Mouse (Mus musculus): ENCODE results near the gene Lrrc26. TPM values are rescaled to one million over a fixed set of nuclear protein-coding genes. Genes with fewer than 3 reads are reported as not detected.

The Lrrc26 gene
- polyA plus RNA-seq, 1 experiment from 2014 or later: 34.9 TPM

- H3K36me3 ChIP-seq (ENCODE audit: control insufficient read depth, insufficient read depth, low read length): no peaks in the 10 kb centered on the region
- peak overlapping the region; percentile 84 for H3K4me3 ChIP-seq (ENCODE audit: low read depth, low read length)
- H3K9ac ChIP-seq (ENCODE audit: low read length): peak overlapping the region; percentile 83
- TF ChIP-seq EP300 (optimal IDR thresholded peaks at IDR 0.05) (no peak), CTCF (IDR thresholded peaks at IDR 0.05; ENCODE audit: low read depth) (peak; percentile 20; the same call in 1 of the 2 replicates)
- no peaks in the 10 kb centered on the region for H3K9me3 ChIP-seq (ENCODE audit: control insufficient read depth, low read length)
- DNase-seq (ENCODE audit: low spot score): peak; percentile 60
- under 1% methylated on average over 70 of the region's 82 CpGs for WGBS
- ATAC-seq (ENCODE audit: low FRiP score, low TSS enrichment): no peak
- peak overlapping the region; percentile 98 for H3K4me2 ChIP-seq (replicated peaks; ENCODE audit: low read depth)
- peaks cover 6% of the 10 kb centered on the region for H3K4me1 ChIP-seq (replicated peaks; ENCODE audit: control insufficient read depth, insufficient read depth)
- no peaks in the 10 kb centered on the region for H3K27me3 ChIP-seq (ENCODE audit: control insufficient read depth, insufficient read depth, low read length)
- H3K27ac ChIP-seq (replicated peaks): peak overlapping the region; percentile 92
These were observed 26.7 kb upstream of the Lrrc26 start for GRCm38 (mm10) chr2:25262795-25263622.

DNA sequence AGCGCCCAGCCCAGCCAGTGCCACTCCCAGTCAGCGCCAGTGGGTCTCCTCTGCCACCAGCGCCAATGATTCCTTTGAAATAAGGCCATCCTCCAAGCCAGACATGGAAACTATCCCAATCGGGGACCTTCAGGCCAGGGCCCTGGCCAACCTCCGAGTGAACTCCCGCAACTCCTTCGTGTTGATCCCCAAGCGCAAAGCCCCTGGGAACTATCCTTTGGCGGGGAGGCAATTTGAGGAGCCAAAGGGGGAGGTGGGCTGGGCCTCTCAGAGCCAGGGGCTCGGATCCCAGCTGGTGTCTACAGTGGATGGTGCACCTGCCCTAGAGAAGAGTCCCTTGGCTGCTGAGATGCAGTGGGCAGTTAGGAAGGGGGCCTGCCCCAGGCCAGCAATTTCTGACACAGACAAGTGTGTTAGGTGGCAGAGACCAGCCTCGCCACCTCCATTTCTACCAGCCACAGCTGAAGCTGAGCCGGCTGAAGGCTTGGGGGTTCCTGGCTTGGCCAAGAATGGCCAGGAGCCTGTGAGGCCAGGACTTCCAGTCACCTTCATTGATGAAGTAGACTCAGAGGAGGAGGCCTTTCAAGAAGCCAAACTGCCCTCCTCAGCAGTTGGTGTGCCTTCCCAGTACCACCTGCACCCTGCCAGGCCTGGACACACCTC lies 26.0 kb upstream of the Lrrc26 start:
- Histone ChIP-seq H3K9me3 (ENCODE audit: control insufficient read depth, low read length) (no peaks in the 10 kb centered on the region), H3K4me1 (replicated peaks; ENCODE audit: control insufficient read depth, insufficient read depth) (peaks cover 6% of the 10 kb centered on the region), H3K4me2 (replicated peaks; ENCODE audit: low read depth) (peak overlapping the region; percentile 98), H3K27me3 (ENCODE audit: control insufficient read depth, insufficient read depth, low read length) (no peaks in the 10 kb centered on the region), H3K36me3 (ENCODE audit: control insufficient read depth, insufficient read depth, low read length) (no peaks in the 10 kb centered on the region; the same call in 1 of the 2 replicates), H3K27ac (replicated peaks) (peak overlapping the region; percentile 92), H3K4me3 (ENCODE audit: low read depth, low read length) (peak overlapping the region; percentile 84), H3K9ac (ENCODE audit: low read length) (peak overlapping the region; percentile 83)
- ATAC-seq (ENCODE audit: low FRiP score, low TSS enrichment) (no peak), DNase-seq (ENCODE audit: low spot score) (no peak)
- no peak for TF ChIP-seq EP300 (optimal IDR thresholded peaks at IDR 0.05)
- no peak for TF ChIP-seq CTCF (IDR thresholded peaks at IDR 0.05; ENCODE audit: low read depth)
- WGBS: 27% methylated on average over 12 of the region's 12 CpGs

DNA sequence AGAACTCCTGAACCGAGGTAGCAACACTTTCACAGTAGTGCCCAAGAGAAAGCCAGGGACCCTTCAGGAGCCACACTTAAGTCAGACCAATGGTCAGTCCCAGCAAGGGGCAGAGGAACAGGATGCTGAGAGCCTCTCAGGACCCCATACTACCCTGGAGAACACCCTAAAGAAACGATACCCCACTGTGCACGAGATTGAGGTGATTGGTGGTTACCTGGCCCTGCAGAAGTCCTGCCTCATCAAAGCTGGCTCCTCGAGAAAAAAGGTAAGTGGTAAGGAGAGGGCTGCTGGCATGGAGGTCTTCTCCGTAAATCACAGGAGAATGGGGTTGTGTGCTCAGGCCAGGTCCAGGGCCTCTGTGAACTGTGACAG lies 25.4 kb upstream of the Lrrc26 start:
- Histone ChIP-seq H3K4me1 (replicated peaks; ENCODE audit: control insufficient read depth, insufficient read depth) (peaks cover 6% of the 10 kb centered on the region), H3K9ac (ENCODE audit: low read length) (peak overlapping the region; percentile 83), H3K27ac (replicated peaks) (peak overlapping the region; percentile 92), H3K36me3 (ENCODE audit: control insufficient read depth, insufficient read depth, low read length) (no peaks in the 10 kb centered on the region; the same call in 1 of the 2 replicates), H3K4me2 (replicated peaks; ENCODE audit: low read depth) (peak overlapping the region; percentile 98), H3K27me3 (ENCODE audit: control insufficient read depth, insufficient read depth, low read length) (no peaks in the 10 kb centered on the region), H3K9me3 (ENCODE audit: control insufficient read depth, low read length) (no peaks in the 10 kb centered on the region), H3K4me3 (ENCODE audit: low read depth, low read length) (peak overlapping the region; percentile 84)
- no peak for DNase-seq (ENCODE audit: low spot score)
- 61% methylated on average over 5 of the region's 5 CpGs for WGBS
- TF ChIP-seq CTCF (IDR thresholded peaks at IDR 0.05; ENCODE audit: low read depth) (no peak), EP300 (optimal IDR thresholded peaks at IDR 0.05) (no peak)
- no peak for ATAC-seq (ENCODE audit: low FRiP score, low TSS enrichment)

DNA sequence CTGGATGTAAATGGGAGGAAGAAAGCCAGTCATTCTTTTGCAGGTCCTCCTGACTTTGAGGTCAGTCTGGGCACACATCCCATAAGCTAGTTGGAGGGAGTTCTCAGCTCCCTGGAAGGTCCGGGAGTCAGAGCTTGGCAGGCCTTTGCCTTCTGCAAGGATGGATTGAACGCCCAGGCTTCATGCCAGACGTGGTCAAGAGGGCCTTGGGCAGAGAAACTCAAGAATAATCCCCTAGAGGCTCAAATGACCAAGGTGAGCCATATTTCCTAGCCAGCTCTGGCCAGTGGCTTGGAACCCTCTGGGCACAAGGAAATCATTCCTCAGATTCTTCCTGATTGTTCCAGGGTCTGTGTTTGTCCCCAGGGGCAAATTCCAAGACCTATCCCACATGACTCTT lies 24.9 kb upstream of the Lrrc26 start:
- no peaks in the 10 kb centered on the region for H3K27me3 ChIP-seq (ENCODE audit: control insufficient read depth, insufficient read depth, low read length)
- H3K4me3 ChIP-seq (ENCODE audit: low read depth, low read length): peak overlapping the region; percentile 84
- 51% methylated on average over 3 of the region's 3 CpGs for WGBS
- H3K36me3 ChIP-seq (ENCODE audit: control insufficient read depth, insufficient read depth, low read length): no peaks in the 10 kb centered on the region; the same call in 1 of the 2 replicates
- peak overlapping the region; percentile 92 for H3K27ac ChIP-seq (replicated peaks)
- ATAC-seq (ENCODE audit: low FRiP score, low TSS enrichment) (no peak), DNase-seq (ENCODE audit: low spot score) (peak; percentile 37)
- peak overlapping the region; percentile 83; the same call in 1 of the 2 replicates for H3K9ac ChIP-seq (ENCODE audit: low read length)
- peak overlapping the region; percentile 98 for H3K4me2 ChIP-seq (replicated peaks; ENCODE audit: low read depth)
- TF ChIP-seq CTCF (IDR thresholded peaks at IDR 0.05; ENCODE audit: low read depth): no peak
- no peak for TF ChIP-seq EP300 (optimal IDR thresholded peaks at IDR 0.05)
- peaks cover 6% of the 10 kb centered on the region for H3K4me1 ChIP-seq (replicated peaks; ENCODE audit: control insufficient read depth, insufficient read depth)
- H3K9me3 ChIP-seq (ENCODE audit: control insufficient read depth, low read length): no peaks in the 10 kb centered on the region

DNA sequence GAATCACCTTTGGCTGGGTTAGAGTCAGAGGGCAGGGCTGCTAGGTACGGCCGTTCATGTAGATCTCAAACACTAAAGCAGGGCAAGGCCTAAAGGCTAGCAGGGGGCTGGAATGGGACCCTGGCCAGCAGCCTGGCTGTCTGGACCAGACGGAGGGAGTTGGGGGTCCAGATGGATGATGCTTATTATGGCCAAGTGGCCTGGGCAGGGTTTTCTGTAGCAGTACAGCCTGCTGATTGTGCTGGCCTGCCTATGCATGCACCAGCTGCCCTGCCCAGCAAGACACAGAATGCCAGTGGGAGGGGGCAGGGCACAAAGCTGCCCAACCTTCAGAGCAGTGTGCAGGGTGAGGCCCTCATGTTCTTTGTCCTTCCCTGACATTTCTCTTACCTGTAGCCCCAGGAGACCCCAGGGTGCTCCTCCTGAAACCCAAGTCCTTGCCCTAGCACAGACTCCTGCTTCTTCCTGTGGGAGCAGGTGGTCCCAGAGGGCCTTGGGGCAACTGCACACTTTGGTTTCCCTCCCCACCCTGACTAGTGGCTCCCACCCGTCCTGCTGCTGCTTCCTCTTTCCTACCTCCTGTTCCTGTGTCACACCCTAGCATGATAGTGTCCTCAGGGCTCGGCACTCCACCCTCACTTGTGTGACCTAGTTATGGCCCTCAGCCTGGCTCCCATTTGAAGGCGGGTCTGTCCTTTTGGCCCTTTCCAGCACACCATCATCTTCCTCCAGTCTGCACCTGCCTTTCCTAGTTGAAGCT lies 23.6 kb upstream of the Lrrc26 start:
- Histone ChIP-seq H3K4me2 (replicated peaks; ENCODE audit: low read depth) (peak overlapping the region; percentile 98), H3K27ac (replicated peaks) (peak overlapping the region; percentile 92), H3K9me3 (ENCODE audit: control insufficient read depth, low read length) (no peaks in the 10 kb centered on the region), H3K9ac (ENCODE audit: low read length) (peak overlapping the region; percentile 83), H3K4me1 (replicated peaks; ENCODE audit: control insufficient read depth, insufficient read depth) (peaks cover 6% of the 10 kb centered on the region), H3K4me3 (ENCODE audit: low read depth, low read length) (peak overlapping the region; percentile 23), H3K27me3 (ENCODE audit: control insufficient read depth, insufficient read depth, low read length) (no peaks in the 10 kb centered on the region), H3K36me3 (ENCODE audit: control insufficient read depth, insufficient read depth, low read length) (no peaks in the 10 kb centered on the region; the same call in 1 of the 2 replicates)
- ATAC-seq (ENCODE audit: low FRiP score, low TSS enrichment): peak; percentile 58
- TF ChIP-seq EP300 (optimal IDR thresholded peaks at IDR 0.05) (no peak), CTCF (IDR thresholded peaks at IDR 0.05; ENCODE audit: low read depth) (no peak)
- WGBS: 45% methylated on average over 6 of the region's 6 CpGs
- peak; percentile 81 for DNase-seq (ENCODE audit: low spot score)
